Mouse (Mus musculus): Measurements from ENCODE around the gene Car5a.

Gene Car5a

DNA sequence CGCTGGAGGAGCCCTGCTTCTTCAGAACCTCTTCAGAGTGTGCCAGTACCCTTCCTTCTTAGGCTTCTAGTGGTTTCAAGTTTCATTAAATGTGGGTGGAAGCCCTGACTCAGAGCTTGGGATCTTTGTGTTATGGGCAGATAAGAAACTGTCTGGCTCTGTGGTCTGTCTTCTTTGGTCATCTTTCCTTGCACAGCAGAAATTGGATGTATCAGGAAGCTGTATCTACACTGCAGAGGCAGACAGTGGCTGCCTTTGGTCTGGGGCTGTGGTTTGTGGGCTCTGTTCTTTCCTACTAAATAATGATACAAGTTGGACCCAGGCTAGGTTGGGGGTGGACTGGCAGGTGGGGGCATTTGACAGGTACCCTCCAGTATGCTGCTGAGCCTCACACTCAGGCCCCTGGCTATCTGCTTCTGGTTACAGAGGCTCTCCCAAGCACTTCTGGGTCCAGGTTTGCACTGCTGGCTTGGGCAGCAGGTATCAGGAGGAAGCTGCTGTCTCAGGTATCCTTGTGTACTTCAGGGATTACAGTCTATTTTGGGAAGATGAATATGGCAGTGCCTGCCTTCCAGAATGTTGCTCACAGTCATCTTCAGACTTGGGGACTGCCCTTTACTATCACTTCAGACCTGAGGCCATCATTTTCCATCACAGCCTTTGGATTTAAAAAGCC is 11.3 kb upstream of the Car5a start:
- DNase-seq (ENCODE audit: low spot score): peak; percentile 44

DNA sequence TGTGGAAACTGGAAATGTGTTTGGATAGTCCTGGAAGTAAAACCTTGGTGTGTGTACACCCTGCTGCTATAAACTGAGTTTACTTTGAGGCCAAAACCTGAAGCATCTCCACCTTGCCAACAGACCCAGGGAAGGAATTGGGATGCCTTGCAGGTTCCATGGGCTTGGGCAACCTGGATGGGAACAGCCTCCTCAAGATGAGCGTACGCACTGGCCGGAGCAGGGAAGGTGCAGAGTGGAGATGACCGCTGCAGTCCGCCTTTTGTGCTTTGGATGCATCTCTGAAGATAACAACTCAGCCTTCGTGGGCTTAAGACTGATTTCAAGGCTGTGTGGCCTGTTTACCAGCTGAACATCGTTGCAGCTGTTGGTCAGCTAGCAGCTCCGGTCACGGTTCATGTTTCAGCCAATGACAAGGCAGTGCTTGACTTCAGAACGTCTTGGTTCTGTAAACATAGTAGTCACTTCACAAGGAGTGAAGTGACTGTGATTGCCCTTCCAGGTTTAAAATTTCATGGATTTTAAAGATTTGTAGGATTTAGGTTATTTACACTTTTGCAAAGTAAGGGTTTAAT is 10.4 kb upstream of the Car5a start:
- DNase-seq (ENCODE audit: low spot score): no peak

DNA sequence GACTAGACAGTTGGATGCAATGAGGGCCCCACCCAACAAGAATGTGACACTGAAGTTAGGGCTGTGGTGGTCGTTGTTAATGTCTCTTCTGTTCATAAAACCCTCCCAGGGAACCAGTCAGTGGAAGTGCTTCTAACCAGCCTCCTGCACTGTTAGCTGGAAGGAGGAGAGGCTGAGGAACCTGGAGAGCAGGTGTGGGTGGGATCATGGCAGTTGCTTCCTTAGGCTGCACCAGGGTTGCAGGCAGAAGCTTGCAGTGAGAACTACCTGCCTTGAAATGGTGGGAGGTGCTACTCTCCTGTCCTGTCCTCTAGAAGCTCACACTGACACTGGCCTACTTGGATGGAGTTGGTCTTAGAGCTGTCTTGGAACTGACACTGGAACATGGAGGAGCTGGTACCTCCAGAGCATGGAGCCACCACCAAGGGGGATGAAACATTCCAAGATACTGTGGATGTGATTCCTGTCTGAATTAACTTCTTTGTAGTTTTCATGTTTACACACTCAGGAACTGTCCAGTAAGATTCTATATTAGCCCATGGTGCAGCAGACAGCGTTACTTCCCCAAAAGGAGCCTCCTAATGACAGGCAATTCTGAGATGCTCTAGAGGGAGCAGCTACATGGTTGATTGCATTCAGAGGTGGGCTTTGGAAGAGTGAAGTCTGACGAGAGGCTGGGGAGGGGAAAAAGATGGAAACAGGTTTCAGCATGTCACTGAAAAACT is 9.3 kb upstream of the Car5a start:
- DNase-seq (ENCODE audit: low spot score): no peak

DNA sequence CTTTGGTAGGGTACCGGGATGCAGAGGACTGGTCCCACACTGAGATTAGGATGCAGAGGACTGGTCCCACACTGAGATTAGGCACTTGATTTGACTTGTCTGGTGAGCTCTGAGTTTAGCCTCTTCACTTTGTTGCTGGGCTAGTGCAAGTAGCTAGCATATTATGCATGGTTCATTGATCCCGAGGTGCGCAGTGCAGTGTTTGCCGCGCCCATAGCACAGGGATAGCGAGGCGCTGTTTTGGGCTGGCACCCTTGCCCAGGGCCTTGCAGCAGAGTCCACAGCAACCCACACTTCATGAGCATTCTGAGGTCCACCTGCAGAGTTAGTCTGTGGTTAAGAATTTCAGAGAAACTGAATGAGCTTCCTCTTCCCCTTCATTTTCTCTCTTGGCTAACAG is 8.1 kb upstream of the Car5a start:
- no peak for DNase-seq (ENCODE audit: low spot score)

DNA sequence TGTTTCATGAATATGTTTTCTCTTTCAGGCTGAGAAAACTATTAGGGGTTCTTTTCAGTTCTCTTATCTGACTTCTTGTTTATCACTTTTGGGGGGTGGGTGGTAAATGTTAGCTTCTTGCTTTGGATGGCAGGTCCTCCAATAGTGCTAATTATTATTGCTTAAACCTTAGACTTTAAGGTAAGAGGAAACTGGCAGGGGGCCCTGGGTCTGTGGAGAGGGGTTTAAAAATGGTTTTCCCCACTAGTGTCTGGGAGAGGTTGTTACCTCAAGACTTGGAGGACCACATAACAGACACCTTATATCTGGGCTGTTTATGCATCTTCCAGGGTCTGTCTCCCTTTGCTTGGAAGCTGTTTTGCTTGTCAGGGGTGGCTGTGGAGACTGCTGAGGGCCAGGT is 7.4 kb upstream of the Car5a start:
- DNase-seq (ENCODE audit: low spot score): no peak

DNA sequence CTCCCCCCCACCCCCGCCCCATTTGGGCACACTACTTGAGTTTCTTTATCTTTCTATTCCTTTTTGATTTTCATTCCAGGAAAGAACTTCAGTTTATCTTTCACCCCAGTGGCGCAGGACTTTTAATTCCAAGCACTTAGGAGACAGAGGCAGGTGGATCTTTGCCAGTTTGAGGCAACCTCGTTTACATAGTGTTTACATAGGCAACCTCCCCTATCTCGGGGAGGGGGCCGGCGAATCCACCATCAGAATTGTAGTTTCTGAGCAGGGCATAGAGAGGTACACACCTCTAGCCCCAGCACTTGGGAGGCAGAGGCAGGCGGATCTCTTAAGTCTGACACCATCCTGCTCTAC is 6.9 kb upstream of the Car5a start:
- no peak for DNase-seq (ENCODE audit: low spot score)

DNA sequence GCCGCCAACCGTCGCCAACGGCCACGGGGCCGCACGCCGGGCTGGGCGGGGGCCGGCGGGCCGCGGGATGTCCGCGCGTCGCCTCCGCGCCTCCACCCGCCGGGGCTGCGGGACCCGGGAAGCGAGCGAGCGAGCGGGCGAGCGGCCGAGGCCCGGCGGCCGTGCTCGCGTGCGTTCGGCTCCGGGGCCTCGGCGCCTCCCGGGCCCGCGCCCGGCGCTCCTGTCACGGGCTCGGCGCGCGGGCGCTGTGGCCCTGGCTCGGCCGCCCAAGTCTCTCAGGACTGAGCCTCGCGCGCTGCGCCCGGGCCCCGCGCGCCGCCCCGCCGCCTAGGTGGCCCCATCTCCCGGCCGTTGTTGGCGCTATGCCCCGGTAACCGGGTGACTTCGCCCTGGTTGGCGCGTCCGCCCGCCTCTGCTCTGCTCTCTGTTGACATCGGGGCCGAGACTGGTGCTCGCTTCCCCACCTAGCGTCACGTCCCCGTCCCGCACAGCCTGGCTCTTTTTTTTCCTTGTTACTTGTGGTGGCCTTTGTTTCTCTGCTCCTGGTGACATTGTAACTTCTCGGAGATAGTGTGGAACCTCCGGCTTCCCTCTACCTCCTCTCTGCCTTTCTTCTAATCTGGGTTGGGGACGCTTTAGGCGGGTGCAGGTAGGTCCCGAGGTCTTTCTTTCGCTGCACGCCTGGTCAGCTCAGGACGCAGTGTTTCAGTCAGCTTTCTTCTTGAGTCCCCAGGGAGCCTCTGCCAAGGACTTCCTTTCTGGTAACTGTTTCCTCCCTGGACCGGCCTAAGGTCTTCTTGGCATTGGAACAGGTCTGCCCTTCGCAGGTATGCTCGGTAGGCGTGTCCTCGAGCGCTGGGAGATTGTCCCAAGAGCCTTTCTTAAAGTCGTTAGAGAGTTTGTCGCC is 6.3 kb upstream of the Car5a start:
- DNase-seq (ENCODE audit: low spot score): peak; percentile 58

DNA sequence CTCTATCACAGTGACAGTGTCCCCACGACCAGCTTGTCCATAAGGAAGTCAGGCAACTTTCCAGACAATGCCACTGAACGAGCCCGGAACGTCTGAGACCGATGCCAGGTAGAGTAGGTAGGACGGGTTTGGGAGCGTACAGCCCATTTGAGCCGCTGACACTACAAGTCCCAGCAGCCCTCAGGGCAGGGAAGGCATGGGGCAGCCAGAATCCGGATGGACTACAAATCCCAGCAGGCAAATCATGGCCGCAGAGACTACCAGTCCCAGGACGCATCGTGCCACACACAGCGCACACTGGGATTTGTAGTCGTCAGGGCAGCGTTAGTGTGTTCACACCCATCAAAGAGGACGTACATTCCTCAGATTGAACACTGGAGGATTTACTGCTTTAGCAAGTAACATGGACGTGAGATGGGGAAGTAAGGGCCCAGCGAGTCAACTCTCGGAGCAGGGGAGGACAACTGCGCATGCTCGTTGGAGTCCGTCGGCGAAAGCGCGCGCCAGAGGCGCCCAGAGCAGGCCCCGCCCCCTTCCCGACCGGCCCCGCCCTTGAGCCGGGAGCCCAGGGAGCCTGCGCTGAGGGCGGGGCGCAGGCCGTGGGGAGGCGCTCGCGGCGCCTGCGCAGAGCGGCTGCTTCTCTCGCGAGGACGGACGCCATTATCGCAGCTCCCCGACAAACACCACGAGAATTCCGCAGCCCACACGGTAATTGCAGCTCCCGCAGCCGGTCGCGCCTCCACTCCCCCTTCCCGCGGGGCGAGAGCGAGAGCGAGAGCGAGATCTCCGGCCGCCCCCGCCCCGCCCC is 5.4 kb upstream of the Car5a start:
- peak; percentile 96 for DNase-seq (ENCODE audit: low spot score)

DNA sequence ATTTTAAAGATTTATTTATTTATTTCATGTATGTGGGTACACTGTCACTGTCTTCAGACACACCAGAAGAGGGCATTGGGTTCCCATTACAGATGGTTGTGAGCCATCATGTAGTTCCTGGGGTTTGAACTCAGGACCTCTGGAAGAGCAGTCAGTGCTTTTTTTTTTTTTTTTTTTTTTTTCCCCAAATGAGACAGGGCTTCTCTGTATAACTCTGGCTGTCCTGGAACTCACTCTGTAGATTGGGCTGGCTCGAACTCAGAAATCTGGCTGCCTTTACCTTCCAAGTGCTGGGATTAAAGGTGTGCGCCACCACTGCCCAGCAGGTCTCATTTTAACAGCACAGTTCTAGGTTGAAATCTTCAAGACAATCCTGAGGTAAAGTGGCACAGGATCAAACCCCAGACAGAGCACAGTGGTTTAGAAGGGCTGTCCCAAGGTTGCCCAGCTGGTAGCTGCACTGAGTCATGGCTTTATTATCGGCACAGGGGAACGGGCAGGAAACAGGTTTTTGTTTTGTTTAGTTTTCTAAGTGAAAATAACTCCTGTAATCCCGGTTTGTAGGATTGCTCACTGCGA is 4.6 kb upstream of the Car5a start, which contains the start of gene Banp:
Gene Banp, plus strand, starts transcription at position 529 of the 579 bp plus-strand sequence.
- no peak for DNase-seq (ENCODE audit: low spot score)

DNA sequence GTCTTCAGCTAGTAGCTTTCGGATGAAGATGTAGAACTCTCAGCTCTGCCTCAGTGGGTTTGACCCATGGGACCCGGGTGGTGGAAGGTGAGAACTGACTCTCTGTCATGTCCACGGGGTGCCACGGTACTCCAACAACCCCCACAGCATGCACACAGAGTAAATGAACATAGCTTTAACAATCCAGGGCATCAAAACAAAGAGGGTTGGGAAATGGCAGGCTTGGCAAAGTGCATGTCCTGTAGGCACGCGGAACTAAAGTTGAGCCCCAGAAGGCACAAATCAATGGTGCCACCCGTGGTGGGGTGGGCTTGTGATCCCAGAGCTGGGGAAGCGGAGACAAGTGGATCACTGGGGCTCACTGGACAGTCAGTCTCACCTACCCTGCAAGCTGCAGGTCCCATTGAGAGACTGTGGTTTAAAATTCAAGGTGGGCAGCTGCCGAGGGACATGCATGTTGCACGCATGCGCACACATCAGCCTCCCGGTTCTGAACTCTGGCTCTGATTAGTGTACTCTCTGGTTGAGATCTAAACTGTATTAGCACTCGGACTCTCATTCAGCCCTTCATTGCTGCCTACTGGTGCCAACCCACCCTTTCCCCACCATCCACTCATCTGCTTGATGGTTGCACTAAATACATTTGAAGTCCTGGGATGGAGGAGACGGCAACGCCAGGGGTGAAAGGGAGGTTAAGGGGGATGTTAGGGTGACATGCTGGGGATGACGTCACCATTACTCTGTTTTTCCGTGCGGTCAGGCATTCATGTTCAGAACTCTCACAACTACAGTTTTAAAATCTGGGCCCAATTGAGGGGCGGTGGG is 3.8 kb upstream of the Car5a start:
- no peak for DNase-seq (ENCODE audit: low spot score)

DNA sequence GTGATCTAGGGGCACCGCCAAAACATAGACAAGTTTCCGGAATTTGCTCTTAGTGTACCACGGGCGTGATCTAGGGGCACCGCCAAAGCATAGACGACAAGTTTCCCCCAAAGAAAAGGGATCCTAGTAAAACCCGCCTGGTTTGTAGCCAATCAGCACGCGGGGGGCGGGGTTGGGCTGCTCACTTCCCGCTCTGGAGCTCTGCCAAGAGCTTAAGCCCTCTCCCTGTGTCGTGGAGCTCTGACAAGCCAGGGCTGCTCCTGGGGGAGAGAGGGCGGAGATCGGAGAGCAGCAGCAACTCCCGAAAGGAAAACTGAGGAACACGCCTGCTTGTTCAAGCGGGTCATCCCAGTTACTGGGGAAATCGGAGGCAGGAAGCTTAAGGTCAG is 3.0 kb upstream of the Car5a start:
- DNase-seq (ENCODE audit: low spot score): peak; percentile 95

DNA sequence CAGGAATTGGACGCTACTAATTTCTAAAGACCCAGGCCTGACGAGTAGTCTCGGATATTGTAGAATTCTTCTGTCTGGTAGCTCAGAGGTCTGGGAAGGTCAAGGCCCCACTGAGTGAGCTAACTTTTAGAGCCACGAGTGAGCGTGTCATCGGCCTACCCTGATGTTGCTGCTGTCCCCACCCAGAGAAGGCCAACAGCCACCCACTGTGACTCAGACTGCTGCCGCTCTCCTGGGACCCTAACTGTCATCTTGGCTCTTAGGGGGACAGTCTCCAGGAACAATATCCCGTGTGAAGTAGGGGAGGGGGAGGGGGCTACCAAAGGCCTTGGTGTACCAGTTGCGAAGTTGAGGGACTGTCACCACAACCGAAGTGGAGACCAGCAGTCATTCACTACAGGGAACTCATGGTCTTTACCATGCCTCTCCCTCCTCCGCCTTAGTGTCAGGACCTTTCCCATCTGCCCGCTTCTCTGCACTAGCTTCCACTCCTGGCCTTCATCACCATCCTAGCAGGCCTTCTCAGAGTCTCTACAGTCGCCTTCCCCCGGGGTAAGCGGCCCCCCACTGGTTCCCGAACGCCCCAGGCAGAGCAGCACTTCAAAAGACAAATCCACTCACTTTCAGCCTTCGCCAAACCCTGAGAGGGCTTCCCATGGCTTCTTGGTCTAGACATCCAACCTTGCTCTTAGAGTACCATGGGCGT is 2.5 kb upstream of the Car5a start:
- DNase-seq (ENCODE audit: low spot score): no peak

DNA sequence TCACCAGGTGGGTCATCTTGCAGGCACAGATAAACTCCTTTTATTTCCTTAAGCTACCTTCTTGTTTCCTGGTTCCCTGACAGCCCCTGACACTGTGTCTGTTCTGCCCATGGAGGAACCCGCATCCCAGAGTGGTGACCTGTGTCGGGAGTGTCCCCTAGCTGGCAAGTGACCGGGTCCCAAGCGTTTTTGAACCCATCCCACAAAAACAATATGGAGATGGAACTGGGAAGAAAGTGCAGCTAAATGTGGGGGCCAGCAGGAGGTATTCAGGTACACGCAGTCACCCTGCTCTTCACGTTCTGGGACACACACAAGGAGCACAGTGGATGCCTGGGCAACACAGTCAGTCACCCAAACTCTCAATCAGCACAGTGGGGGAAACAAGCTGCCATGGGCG is 1.6 kb upstream of the Car5a start:
- no peak for DNase-seq (ENCODE audit: low spot score)

DNA sequence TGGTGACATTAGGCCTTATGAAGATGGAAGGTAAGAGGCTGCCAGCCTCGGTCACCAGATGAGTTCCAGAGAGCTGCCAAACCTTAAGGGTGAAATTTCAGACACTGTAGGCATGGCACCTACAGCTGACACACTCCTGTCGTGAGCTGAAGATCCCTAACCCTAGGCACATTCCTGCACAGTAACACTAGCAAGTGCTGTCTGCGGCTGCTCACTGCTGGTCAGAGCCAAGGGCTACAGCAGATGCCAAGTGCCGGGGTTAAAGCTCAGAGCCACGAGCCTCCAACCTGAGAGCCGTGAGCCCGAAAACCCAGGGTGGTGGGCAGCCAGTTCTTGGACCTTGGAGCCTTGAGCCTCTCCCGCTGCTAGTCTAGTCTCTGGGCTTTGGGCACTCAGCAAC is 988 bp downstream of the Car5a start:
- no peak for DNase-seq (ENCODE audit: low spot score)

DNA sequence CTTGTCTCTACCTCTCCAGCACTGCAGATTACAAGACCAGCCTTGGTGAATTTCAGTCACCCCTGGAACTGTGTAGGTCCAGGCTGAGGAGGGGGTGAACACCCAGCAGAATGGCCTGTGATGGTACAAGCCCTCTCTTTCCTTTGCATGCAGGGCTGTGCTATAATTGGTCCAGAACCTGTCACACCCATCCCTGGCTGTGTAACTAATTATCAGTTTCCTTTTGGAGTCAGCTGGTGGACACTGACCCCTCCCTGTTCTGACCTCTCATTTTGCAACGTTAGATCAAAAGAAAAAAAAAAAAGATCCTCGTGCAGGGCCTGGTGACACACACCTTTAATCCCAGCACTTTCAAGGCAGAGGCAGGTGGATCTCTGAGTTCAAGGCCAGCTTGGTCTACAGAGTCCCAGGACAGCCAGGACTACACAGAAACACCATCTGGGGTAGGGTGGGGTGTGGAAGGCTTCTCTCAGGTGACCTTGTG is 1.6 kb downstream of the Car5a start:
- DNase-seq (ENCODE audit: low spot score): no peak

DNA sequence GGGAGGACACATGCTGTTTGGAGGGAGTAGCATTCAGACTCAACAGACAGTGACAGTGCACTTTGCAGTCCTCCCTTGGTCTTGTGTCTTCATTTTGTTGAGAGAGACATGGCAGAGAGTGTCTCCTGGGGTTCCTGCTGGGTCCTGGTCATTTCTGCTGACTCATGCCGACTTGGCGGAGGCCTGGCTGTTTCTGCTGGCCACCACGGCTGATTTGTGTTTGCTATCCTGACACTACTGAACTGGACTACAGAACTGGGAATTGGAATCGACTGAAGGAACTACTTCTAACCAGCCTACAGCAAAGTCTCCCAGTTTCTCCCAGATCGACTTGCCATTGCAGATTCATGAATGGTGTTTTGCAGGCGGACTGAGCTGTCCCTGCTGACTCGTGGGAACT is 6.0 kb downstream of the Car5a start:
- DNase-seq (ENCODE audit: low spot score): no peak

DNA sequence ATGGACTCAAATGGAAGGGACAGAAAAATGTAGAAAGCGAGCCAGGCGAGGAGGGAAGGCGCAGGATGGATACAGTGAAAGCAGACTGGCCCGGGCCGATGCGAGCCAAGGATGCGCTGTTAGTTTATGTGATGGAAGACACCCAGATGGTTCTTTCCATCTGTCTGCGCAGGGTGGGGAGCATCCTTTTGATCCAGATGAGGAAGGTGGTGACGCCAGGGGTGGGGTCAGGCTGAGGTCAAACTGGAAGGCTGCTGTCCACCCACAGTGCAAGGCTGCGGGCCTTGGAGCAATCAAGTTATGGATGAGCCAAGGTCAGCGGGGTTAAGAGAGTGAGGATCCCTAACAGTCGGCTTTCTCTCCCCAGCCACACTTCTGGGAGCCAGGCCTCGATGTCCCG is 8.3 kb downstream of the Car5a start:
- DNase-seq (ENCODE audit: low spot score): no peak

DNA sequence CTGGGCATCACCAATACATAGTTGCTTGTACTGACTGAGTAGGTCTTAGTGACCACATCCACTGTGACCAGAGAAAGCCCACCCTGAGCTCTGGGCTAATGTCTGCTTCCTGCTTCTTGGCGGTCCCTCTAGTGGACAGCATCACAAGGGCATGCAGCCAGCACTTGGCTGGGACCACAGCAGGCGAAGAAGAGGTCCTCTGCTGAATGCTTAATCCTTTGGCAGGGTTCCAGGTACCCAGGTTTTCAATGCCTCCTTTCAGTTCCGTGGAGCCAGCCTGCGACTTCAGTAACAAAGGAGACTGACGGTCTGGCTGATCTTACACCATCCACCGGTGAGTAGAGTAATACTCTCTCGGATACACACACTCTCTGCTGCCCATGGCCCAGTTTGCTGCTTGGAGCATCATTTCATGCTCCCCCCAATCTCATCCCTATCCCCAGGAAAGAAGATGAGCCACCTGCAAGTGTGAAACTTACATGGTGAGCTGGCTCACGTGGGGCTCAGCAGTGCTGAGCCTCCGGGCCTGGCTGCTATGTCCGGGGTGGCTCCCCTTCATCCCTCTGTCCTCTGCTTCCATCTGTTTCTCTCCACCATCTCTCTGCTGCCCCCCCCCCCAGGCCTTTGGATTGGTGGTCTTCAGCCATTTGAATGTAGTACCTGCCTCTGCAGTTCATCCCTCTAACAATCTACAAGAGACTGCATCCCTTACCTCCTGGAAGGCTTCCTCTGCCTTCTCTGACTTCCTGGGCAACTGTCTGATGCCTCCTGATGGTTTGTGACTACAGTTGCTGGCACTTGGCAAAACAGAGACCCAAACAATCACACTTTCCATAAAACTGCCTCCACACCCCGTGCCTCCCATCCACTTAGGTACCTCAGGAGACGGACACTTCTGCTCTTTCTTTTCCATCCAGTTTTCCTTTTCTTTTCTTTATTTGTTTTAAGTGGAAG is 9.1 kb downstream of the Car5a start:
- DNase-seq (ENCODE audit: low spot score): no peak
